Mouse (Mus musculus) heart, embryonic 13.5 days (tissue): ENCODE measurements at regions not wholly inside any gene's neighbourhood (a gene's known extent, or its start where the extent isn't known, plus 50 kb on each side); places are given as distances from the start of the nearest gene placed in this dataset.

Experiments used
- ATAC-seq: fragments of 200-750 bp; cut with Nextera tagmentation; 2 replicates; pipeline ENCODE4 v1.8.0; 2017; ENCODE audit warnings: moderate TSS enrichment; ENCODE audit not compliant: insufficient number of reproducible peaks, low FRiP score, low TSS enrichment; ENCODE audit errors: extremely low read depth
- H3K27ac ChIP-seq: fragments of 300-500 bp; sonication (generic); replicated peaks from 2 replicates; pipeline ENCODE4 v1.5.1; 2015; ENCODE audit warnings: moderate library complexity, mild to moderate bottlenecking, inconsistent platforms
- H3K27me3 ChIP-seq: fragments of 300-500 bp; sonication (generic); replicated peaks from 2 replicates; pipeline ENCODE4 v1.6.1; 2015; ENCODE audit warnings: mild to moderate bottlenecking, inconsistent platforms
- H3K36me3 ChIP-seq: fragments of 300-500 bp; sonication (generic); 2 replicates; pipeline ENCODE4 v1.6.1; 2015; ENCODE audit warnings: mild to moderate bottlenecking, inconsistent platforms
- H3K4me1 ChIP-seq: fragments of 300-500 bp; sonication (generic); 2 replicates; pipeline ENCODE4 v1.6.1; 2015; ENCODE audit warnings: inconsistent platforms
- H3K4me2 ChIP-seq: fragments of 300-500 bp; sonication (generic); 2 replicates; pipeline ENCODE4 v1.6.1; 2015; ENCODE audit warnings: inconsistent platforms, mild to moderate bottlenecking, moderate library complexity
- H3K4me3 ChIP-seq: fragments of 300-500 bp; sonication (generic); 2 replicates; pipeline ENCODE4 v1.5.1; 2015; ENCODE audit warnings: moderate library complexity, mild to moderate bottlenecking, inconsistent platforms
- H3K9ac ChIP-seq: fragments of 300-500 bp; sonication (generic); 2 replicates; pipeline ENCODE4 v1.6.1; 2015; ENCODE audit warnings: inconsistent platforms, mild to moderate bottlenecking, moderate library complexity
- H3K9me3 ChIP-seq: fragments of 300-500 bp; sonication (generic); 2 replicates; pipeline ENCODE4 v1.6.1; 2016; ENCODE audit warnings: inconsistent platforms
- WGBS: fragments of 180-500 bp; shearing (Covaris S2); methylation state at CpG from one replicate; pipeline ENCODE4 v1.1.7; 2015; ENCODE audit warnings: mixed read lengths; 5-methylcytosine and 5-hydroxymethylcytosine counted together

DNA sequence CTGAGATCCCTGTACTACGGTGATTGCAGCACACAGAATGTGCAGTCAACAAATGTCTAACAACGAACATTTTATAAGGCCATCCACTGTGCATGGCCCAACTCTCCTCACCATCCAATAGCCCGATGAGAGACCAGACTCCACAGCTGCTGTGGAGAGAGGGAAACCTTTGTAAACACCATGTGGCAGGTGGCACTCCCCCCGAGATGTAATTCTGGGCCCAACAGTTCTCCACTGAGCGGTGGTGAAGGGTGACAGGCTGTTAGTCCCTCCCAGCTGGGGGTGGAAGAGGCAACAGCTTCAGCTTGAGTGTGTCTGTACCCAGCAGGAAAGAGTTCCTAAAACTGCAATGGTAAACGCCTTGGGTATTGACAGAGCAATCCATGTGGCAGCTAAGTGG, 263.0 kb upstream of the Ppargc1a start:
- Histone ChIP-seq H3K9ac (no peak overlapping the region), H3K4me1 (no peaks in the 10 kb centered on the region), H3K36me3 (no peaks in the 10 kb centered on the region), H3K27ac (no peak overlapping the region), H3K27me3 (no peaks in the 10 kb centered on the region), H3K9me3 (0 out of 2 replicates have a peak, but pooled peaks cover 6% of the 10 kb centered on the region), H3K4me3 (no peak overlapping the region), H3K4me2 (no peak overlapping the region)
- ATAC-seq = no peak
- 61% methylated on average over 6 of the region's 6 CpGs for WGBS

GRCm38 (mm10) chr5:51830015-51830414, 262.5 kb upstream of the Ppargc1a start:
- Histone ChIP-seq H3K36me3 (no peaks in the 10 kb centered on the region), H3K27me3 (no peaks in the 10 kb centered on the region), H3K27ac (no peak overlapping the region), H3K9ac (no peak overlapping the region), H3K4me1 (no peaks in the 10 kb centered on the region), H3K9me3 (0 out of 2 replicates have a peak, but pooled peaks cover 6% of the 10 kb centered on the region), H3K4me3 (no peak overlapping the region), H3K4me2 (no peak overlapping the region)
- ATAC-seq = no peak
- WGBS = 33% methylated on average over 2 of the region's 2 CpGs

GRCm38 (mm10) chr5:51829606-51830005, 262.1 kb upstream of the Ppargc1a start:
- Histone ChIP-seq H3K4me2 (no peak overlapping the region), H3K27me3 (no peaks in the 10 kb centered on the region), H3K27ac (no peak overlapping the region), H3K36me3 (no peaks in the 10 kb centered on the region), H3K4me1 (no peaks in the 10 kb centered on the region), H3K9me3 (0 out of 2 replicates have a peak, but pooled peaks cover 6% of the 10 kb centered on the region), H3K9ac (no peak overlapping the region), H3K4me3 (no peak overlapping the region)
- ATAC-seq = no peak
- 80% methylated on average over 3 of the region's 3 CpGs for WGBS

DNA sequence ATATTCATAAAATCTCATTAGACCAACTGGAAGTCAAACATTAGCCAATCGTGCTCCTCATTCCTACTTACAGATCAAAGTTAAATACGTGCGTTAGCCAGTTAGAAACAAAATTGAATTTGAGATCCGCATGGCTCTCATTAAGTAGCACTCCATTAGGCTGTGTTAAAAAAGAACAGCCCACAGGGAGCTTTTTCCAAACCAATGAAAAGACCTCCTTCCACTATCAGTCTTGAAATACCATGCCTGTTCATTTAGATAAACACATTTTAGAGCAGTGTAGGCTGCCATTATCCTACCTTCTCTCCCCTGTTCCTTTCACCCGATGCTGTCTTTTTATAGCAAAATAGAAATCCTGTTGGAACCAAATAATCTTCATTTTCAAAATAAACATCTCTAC, 261.5 kb upstream of the Ppargc1a start:
- 73% methylated on average over 5 of the region's 5 CpGs for WGBS
- ATAC-seq = no peak
- 0 out of 2 replicates have a peak, but pooled peaks cover 5% of the 10 kb centered on the region for H3K9me3 ChIP-seq
- no peak overlapping the region for H3K4me3 ChIP-seq
- H3K27me3 ChIP-seq = no peaks in the 10 kb centered on the region
- H3K27ac ChIP-seq = no peak overlapping the region
- no peak overlapping the region for H3K9ac ChIP-seq
- H3K4me1 ChIP-seq = no peaks in the 10 kb centered on the region
- H3K4me2 ChIP-seq = no peak overlapping the region
- H3K36me3 ChIP-seq = no peaks in the 10 kb centered on the region

- Histone ChIP-seq H3K9me3 (no peaks in the 10 kb centered on the region), H3K36me3 (no peaks in the 10 kb centered on the region), H3K27ac (no peak overlapping the region), H3K27me3 (no peaks in the 10 kb centered on the region), H3K4me2 (no peak overlapping the region), H3K9ac (no peak overlapping the region), H3K4me1 (no peaks in the 10 kb centered on the region), H3K4me3 (no peak overlapping the region)
- no peak for ATAC-seq
- 74% methylated on average over 1 of the region's 1 CpGs for WGBS
These were observed 258.7 kb upstream of the Ppargc1a start for GRCm38 (mm10) chr5:51826269-51826668.

GRCm38 (mm10) chr5:51825584-51826088, 258.1 kb upstream of the Ppargc1a start:
- H3K9me3 ChIP-seq = no peaks in the 10 kb centered on the region
- ATAC-seq = no peak
- no peak overlapping the region for H3K27ac ChIP-seq
- H3K4me2 ChIP-seq = no peak overlapping the region
- no peak overlapping the region for H3K9ac ChIP-seq
- H3K4me1 ChIP-seq = no peaks in the 10 kb centered on the region
- H3K4me3 ChIP-seq = no peak overlapping the region
- H3K27me3 ChIP-seq = no peaks in the 10 kb centered on the region
- 77% methylated on average over 3 of the region's 3 CpGs for WGBS
- no peaks in the 10 kb centered on the region for H3K36me3 ChIP-seq

GRCm38 (mm10) chr5:51824731-51825130, 257.2 kb upstream of the Ppargc1a start:
- H3K9me3 ChIP-seq = no peaks in the 10 kb centered on the region
- H3K36me3 ChIP-seq = no peaks in the 10 kb centered on the region
- H3K9ac ChIP-seq = no peak overlapping the region
- no peak overlapping the region for H3K27ac ChIP-seq
- H3K4me2 ChIP-seq = no peak overlapping the region
- 57% methylated on average over 4 of the region's 4 CpGs for WGBS
- no peak overlapping the region for H3K4me3 ChIP-seq
- H3K4me1 ChIP-seq = no peaks in the 10 kb centered on the region
- H3K27me3 ChIP-seq = no peaks in the 10 kb centered on the region
- ATAC-seq = no peak

DNA sequence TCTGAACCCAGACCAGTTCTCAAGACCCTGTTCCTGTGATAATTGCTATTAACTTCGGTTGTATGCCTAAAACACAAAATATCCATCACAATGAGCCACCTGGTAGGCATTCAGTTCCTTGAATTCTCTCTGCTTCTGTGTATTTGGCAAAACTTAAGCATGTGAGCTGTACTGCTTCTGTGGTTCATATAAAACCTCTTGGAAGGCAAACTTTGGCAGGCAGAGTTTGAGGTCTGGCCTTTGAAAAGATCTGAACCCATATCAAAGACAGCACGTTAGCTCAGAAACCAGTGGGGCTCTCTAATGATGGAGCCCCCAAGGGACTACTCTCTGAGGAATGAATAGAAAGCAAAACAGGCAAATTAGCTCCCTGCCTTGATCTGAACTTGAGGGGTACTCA, 256.1 kb upstream of the Ppargc1a start:
- Histone ChIP-seq H3K9me3 (no peaks in the 10 kb centered on the region), H3K27me3 (no peaks in the 10 kb centered on the region), H3K4me3 (no peak overlapping the region), H3K4me1 (no peaks in the 10 kb centered on the region), H3K36me3 (no peaks in the 10 kb centered on the region), H3K9ac (no peak overlapping the region), H3K27ac (no peak overlapping the region), H3K4me2 (no peak overlapping the region)
- no peak for ATAC-seq
- WGBS = 78% methylated on average over 2 of the region's 2 CpGs

- H3K4me1 ChIP-seq = no peaks in the 10 kb centered on the region
- H3K27me3 ChIP-seq = no peaks in the 10 kb centered on the region
- WGBS = 75% methylated on average over 2 of the region's 2 CpGs
- no peak overlapping the region for H3K9ac ChIP-seq
- H3K4me2 ChIP-seq = no peak overlapping the region
- H3K9me3 ChIP-seq = no peaks in the 10 kb centered on the region
- no peaks in the 10 kb centered on the region for H3K36me3 ChIP-seq
- H3K27ac ChIP-seq = no peak overlapping the region
- no peak for ATAC-seq
- H3K4me3 ChIP-seq = no peak overlapping the region
These were observed 248.7 kb upstream of the Ppargc1a start for GRCm38 (mm10) chr5:51816258-51816657.

DNA sequence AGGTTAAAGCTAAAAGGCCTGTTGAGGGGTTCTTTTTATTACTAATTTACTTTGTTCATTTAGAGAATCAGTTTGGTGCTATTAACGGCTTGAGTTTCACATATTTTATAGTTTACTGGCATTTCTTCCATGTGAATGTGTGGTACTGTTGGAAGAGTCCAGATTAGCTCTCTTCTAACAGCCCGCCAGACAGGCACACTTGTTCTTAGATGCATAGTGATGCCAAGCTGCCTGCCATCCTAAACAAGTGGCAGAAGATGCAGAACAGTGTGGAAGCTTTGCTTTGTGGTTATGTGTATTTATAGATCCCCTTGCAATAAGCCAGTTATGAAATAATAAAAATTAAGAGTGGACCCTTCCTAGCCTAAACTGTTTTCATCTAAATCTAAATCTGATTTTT, 244.2 kb upstream of the Ppargc1a start:
- Histone ChIP-seq H3K4me2 (no peak overlapping the region), H3K27me3 (no peaks in the 10 kb centered on the region), H3K36me3 (no peaks in the 10 kb centered on the region), H3K27ac (no peak overlapping the region), H3K4me1 (no peaks in the 10 kb centered on the region), H3K4me3 (no peak overlapping the region), H3K9ac (no peak overlapping the region), H3K9me3 (no peaks in the 10 kb centered on the region)
- ATAC-seq = no peak
- 81% methylated on average over 2 of the region's 2 CpGs for WGBS

DNA sequence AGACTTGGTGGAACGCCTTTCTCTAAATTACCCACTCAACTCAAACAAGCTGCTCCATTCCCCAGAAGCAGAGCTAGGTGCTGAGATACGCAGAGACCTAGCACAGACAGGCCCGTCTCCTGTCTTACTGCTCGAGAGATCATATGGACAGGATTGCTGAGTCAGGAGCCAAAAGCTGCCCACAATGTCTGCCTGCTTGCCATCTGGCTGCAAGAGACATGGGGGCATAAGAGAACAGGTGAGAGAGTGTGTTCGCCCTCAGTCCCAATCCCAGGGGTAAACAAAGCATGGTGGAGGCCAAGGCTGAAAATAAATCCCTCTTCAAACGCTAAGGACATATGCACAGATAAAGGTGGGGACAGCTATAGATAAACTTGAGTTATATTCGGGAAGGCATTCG, 234.0 kb upstream of the Ppargc1a start:
- no peak overlapping the region for H3K4me3 ChIP-seq
- H3K4me2 ChIP-seq = peak overlapping the region; percentile 3; the same call in 1 of the 2 replicates
- no peaks in the 10 kb centered on the region for H3K9me3 ChIP-seq
- H3K4me1 ChIP-seq = peaks cover 10% of the 10 kb centered on the region
- no peak for ATAC-seq
- no peak overlapping the region for H3K27ac ChIP-seq
- H3K36me3 ChIP-seq = no peaks in the 10 kb centered on the region
- WGBS = 51% methylated on average over 8 of the region's 8 CpGs
- no peak overlapping the region for H3K9ac ChIP-seq
- no peaks in the 10 kb centered on the region for H3K27me3 ChIP-seq

- Histone ChIP-seq H3K4me2 (no peak overlapping the region), H3K4me3 (no peak overlapping the region), H3K27ac (no peak overlapping the region), H3K27me3 (no peaks in the 10 kb centered on the region), H3K4me1 (peaks cover 10% of the 10 kb centered on the region), H3K36me3 (no peaks in the 10 kb centered on the region), H3K9me3 (no peaks in the 10 kb centered on the region), H3K9ac (no peak overlapping the region)
- ATAC-seq = no peak
- 75% methylated on average over 6 of the region's 6 CpGs for WGBS
These were observed 232.0 kb upstream of the Ppargc1a start for GRCm38 (mm10) chr5:51799371-51800035.
